Mouse (Mus musculus): ENCODE measurements around the gene Mpig6b. TPM values are rescaled to one million over a fixed set of nuclear protein-coding genes. Genes with fewer than 3 reads are reported as not detected.

Mpig6b gene
- polyA plus RNA-seq, 1 experiment: 0.26 TPM

DNA sequence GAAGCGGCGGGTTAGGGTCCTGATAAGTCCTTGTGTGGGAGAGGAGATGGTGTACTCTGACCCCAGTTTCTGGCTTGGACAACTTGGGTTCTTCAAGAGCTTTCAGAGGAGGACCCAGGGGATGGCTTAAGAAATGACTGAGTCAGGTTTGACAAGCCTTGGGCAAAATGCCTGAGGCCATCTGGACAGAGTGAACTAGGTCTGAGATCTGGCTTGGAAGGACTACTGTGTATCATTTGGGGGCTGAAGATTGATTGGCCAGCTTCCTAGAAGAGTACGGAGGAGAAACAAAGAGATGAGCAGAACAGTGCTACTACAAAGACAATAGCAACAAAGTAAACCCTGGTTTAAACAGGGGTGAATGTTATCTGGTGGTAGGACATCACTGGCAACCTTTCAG is 2.5 kb downstream of the Mpig6b start:
- WGBS: 79% methylated on average over 3 of the region's 3 CpGs
- DNase-seq (ENCODE audit: low read depth, low spot score): no peak

DNA sequence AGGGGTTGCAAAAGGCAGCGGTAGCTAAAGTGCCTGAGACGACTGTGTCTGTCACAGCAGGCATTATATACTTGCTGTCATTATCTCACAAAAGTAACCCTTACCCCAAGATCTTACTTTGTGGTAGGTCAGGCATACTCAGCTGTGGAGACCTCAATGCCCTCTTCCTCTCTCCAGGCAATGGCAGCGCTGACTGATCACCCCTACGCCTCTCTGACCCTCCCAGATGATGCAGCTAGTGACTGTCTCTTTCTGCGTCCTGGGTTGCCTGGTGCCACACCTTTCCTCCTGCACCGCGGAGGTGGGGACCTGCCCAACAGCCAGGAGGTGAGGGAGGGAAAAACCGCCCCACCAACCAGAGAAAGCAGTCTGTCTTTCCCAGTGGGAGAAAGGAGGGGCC is 4.7 kb downstream of the Mpig6b start:
- 55% methylated on average over 8 of the region's 8 CpGs for WGBS

DNA sequence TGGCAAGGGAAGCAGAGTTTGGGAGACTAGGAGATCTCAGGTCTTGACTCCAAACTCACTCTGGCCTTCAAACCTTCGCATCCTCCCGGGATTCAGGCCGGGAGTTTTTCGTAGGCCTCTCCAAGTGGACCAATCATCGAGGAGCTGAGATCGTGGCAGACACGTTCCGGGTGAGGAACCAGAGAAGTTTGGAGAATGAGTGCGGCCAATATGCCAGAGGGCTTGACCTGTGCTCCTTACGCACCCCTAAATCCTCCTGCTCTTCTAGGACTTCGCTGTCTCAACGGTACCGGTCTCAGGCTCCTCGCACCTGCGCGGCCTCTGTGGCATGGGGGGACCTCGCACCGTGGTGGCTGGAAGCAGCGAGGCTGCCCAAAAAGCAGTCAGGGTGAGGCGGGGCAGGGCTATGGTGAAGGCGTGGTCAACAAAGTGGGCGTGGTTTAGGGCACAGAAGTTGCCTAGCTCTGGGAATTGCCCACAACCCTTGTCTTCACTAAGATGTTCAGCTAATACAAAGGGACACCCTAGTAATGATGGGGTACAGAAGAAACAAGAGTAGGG is 5.2 kb downstream of the Mpig6b start:
- 59% methylated on average over 22 of the region's 22 CpGs for WGBS
- DNase-seq (ENCODE audit: low read depth, low spot score): no peak

More for the DNA sequence above, 4.7 kb downstream of the Mpig6b start:
- DNase-seq (ENCODE audit: low read depth, low spot score): no peak

GRCm38 (mm10) chr17:35060071-35060470 is 5.9 kb downstream of the Mpig6b start:
- WGBS: 27% methylated on average over 14 of the region's 14 CpGs
- no peak for DNase-seq (ENCODE audit: low read depth, low spot score)

DNA sequence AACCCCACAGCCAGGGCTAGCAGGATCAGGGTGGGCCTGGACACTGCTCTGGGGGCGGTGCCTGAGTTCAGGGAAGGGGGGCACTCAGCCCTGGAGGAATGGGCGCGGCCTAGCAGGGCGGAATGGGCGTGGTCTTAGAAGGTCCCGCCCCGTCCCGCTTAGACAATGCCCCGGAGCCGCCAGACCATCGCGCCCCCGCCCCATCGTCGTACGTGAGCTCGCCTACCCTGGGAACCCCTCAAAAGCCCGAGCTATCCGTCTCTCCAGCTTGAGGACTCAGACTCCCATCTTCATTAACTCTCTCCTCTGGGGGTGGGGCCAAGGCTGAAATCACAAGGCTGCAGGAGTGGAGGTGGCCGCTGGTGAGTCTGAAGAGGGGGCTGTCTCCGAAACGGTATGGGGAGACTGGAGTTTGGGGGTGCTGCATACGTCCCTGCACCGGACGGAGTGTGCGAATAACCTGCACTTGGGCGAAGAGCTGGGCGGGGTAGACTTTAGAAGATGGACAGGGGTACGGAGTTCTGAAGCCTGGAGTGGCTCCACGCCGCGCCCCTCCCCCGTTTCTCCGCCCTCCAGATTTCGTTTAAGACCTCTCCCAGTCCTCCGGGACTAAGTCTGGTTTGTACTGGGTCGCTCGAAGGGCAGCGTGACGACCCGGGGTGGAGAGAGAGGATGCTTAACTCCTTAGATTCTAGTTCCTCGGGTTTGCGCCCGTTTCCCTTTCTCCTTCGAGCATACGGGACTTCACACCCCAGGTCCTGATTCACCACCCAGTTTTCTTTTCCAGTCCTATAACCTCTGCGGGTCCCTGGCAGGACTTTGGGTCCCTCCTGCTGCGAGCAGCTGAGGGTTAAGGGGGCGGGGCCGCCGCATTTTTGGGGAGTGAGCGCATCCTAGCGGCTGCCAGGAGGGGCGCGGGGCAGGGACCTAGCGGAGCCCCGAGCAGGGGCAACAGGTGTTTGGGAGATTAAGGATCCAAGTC is 6.8 kb downstream of the Mpig6b start, which contains the start of gene Ddah2:
Gene Ddah2 (plus strand): TSS at position 125 of the 982 bp plus-strand sequence.
- under 1% methylated on average over 57 of the region's 57 CpGs for WGBS
- DNase-seq (ENCODE audit: low read depth, low spot score): no peak

DNA sequence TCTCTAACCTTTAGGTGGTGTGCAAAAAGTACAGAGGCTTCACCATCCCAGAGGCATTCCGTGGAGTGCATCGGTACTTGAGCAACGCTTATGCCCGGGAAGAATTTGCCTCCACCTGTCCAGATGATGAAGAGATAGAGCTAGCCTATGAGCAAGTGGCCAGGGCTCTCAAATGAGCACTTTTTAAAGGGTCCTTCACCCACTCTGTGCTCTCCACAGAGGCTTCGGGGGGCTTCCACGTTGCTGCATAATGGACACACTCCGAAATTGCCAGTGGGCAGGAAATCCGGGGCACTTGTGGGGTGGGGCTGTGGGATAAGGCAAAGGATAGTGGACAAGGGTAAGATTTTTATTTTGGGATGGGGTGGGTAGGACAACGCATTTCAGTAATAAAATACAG is 7.7 kb downstream of the Mpig6b start:
- DNase-seq (ENCODE audit: low read depth, low spot score): no peak
- 51% methylated on average over 9 of the region's 9 CpGs for WGBS

GRCm38 (mm10) chr17:35057090-35057489 is 8.9 kb downstream of the Mpig6b start:
- no peak for DNase-seq (ENCODE audit: low read depth, low spot score)
- WGBS: 74% methylated on average over 3 of the region's 3 CpGs

DNA sequence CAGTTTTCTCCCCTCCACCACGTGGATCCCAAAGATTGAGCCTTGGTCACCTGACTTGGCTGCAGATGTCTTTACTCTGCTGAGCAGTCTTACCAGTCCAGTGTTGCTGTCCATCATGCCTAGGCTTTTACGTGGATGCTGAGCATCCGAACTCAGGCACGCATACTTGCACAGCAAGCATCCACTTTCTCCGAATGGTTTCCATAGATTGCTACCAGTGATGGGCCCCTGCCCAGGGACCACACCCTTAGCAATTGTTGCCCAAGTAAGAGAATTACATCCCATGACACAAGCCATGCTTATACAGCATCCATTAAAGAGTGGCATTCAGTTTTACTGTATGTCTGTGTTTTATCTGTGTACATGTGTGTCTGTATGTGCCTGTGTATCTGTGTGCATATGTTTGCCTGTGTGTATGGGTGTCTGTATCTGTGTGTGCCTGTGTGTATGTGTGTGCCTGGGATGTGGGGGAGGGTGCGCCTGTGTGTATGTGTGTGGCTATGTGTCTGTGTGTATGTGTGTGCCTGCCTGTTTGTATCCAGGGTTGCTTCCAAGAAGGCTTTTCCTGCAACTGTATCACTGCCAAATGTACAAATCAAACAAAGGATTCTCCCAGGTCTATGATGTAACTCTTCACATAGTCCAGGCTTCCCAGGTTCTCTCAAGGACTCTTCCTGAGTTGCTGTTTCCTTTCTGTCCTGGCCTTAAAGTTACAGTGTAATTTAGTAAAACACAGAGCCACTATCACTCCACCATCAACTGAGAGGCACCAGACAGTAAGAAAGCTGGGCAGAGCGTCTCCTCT is 10.1 kb downstream of the Mpig6b start:
- DNase-seq (ENCODE audit: low read depth, low spot score): no peak

GRCm38 (mm10) chr17:35052271-35052798 is 13.6 kb downstream of the Mpig6b start:
- 76% methylated on average over 12 of the region's 12 CpGs for whole genome bisulfite sequencing
- DNase-seq (ENCODE audit: low read depth, low spot score): no peak

More for the DNA sequence above, 10.1 kb downstream of the Mpig6b start:
- WGBS: 81% methylated on average over 7 of the region's 7 CpGs

DNA sequence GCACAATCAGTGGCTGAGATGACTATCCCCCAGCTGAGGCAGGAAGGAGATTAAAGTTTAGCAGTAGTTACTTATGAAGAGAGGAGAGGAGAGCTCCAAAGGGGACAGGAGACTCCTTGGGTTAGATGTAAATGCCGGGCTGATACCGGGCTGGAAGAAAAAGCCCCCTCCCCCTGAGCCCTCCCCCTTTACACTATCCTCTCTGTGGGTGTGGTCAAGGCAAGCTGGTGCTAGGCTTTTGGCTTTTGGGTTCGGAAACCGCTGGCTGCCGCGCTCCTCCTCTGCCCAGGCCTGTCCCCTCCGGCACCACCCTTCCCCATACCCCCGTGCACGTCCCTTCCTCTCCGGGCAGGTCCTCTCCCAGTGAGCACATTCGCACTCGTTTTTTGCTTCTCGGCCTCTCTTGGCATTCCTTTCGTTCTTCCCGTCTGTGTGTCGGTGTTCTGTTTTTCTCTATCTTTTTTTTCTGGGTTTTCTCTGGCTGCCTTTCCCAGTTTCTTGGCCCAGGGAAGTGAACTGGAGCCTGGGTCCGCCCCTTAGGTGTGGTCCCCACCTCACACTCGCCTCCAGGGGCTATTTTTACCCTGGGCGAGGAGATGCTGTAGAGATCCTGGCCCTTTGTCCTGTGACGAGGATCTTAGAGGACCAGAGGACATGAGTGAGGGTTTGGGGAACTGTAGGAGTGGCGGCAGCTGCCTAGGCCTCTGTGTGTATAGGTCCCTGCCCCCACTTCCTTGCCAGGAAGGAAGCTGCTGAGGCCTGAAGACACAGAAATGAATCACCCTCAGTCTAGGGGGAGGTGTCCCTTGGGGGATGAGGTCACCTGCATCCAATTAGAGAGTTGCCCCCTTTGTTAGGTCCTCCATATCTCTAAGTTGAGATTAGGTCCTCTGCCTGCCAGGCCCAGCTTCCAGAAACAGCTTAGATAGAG is 14.6 kb downstream of the Mpig6b start:
- no peak for DNase-seq (ENCODE audit: low read depth, low spot score)
- under 1% methylated on average over 21 of the region's 21 CpGs for WGBS

GRCm38 (mm10) chr17:35050126-35050750 is 15.7 kb downstream of the Mpig6b start:
- DNase-seq (ENCODE audit: low read depth, low spot score): no peak

GRCm38 (mm10) chr17:35049561-35050016 is 16.4 kb downstream of the Mpig6b start, which contains the start of gene Clic1:
Clic1 (plus strand) TSS chr17:35049966.
- WGBS: 2% methylated on average over 11 of the region's 11 CpGs
- DNase-seq (ENCODE audit: low read depth, low spot score): no peak

More at GRCm38 (mm10) chr17:35050126-35050750, 15.7 kb downstream of the Mpig6b start:
- 2% methylated on average over 27 of the region's 27 CpGs for WGBS

- DNase-seq (ENCODE audit: low read depth, low spot score): no peak
- WGBS: 50% methylated on average over 5 of the region's 5 CpGs
Observed at GRCm38 (mm10) chr17:35048932-35049440, 17.0 kb downstream of the Mpig6b start.

DNA sequence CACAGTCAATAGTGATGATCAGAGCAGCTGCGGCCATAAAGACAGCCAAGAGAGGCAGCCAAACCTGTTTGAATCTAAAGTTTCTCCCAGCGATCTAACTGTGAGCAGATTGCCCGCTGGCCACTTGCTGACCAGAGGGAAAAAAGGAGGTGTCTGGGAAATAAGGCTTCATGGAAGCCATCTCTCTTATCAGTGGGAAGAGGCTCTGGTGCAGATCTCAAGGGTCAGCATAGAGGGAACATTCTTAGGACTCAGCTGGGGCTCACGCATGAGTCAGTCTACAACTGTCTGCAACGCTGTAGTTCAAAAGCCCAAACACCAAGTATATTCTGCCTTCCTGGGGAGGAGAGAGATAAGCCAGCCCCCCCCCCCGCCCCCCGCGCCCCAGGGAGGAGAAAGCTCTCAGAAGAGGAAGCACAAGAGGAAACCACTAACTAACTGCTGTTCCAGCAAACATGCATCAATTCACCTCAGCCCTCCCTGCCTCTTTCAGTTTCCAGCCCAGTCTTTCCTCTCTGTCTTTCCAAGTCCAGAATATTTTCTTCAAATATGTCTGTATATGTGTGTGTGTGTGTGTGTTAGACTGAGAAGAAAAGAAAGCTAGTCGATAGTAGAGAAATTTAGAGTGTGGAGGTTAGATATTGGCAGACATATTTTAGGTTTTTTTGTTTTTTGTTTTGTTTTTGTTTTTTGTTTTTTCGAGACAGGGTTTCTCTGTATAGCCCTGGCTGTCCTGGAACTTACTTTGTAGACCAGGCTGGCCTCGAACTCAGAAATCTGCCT is 17.6 kb downstream of the Mpig6b start:
- 13% methylated on average over 11 of the region's 11 CpGs for WGBS
- DNase-seq (ENCODE audit: low read depth, low spot score): no peak

DNA sequence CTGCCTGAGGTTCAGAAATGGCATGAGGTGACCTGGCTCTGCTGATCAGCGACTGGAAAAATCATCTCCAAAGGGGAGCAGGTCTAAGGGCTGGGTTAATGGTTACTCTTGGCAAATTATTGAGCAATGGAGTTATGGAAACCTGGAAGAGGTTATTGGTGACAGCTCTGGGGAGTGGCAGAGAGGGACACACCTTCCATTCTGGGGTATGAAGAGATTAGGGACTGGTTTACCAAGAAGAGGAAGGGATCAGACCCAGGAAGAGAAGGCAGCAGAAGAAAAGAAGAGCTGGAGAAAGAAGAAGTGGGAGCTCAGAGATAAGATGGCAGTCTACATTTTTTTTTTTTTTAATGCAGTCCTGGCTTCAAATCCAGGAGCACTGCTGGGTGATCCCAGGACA is 18.3 kb downstream of the Mpig6b start:
- WGBS: 9% methylated on average over 1 of the region's 1 CpGs
- DNase-seq (ENCODE audit: low read depth, low spot score): no peak

DNA sequence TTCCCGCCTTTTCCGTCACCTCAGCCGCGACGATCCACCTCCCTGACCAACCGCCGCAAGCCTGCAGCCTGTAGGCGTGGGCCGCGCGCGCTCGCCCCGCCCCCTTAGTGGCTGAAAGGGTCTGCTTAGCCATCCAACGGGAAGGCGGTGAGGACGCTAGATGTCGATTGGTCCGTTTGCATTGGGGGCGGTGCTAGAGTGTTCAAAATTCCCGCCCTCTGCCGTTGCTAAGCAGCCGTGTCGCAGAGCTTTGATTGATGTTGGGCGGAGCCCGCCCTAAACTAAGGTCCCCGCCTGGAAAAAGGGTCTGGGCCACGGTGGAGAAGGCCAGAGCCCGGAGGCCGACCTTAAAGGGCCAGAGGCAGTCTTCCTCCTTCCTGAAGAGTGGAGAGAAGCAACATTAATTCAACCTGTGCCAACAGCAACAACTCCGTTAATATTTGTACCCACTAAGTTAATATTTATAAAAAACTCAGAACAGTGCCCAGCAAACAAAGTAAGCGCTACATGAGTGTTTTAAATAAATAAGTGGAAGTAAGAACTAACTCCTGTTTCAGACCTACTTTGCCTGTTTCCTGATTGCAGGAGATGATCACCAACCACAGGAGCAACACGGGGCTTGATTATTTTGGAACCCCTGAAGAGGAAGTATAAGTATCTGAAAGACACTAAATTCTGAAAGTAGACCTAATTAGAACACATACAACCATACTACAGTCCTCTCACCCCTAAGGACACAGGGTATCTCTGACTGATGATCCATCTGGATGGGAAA is 19.1 kb downstream of the Mpig6b start, which contains the start of gene Msh5:
Gene Msh5 (minus strand): TSS at position 65 of the 775 bp plus-strand sequence.
- no peak for DNase-seq (ENCODE audit: low read depth, low spot score)
- WGBS: 1% methylated on average over 33 of the region's 33 CpGs
